Mouse (Mus musculus) layer of hippocampus, adult 18-20 months (tissue): ENCODE results near the gene Clcnkb. TPM values are rescaled to one million over a fixed set of nuclear protein-coding genes. Genes with fewer than 3 reads are reported as not detected.

Experiments used
- DNase-seq, 2 experiments: peaks; one replicate each; pipeline ENCODE4 v3.0.0; 2022; ENCODE audit warnings: low spot score in 2 of 2
- total RNA-seq, 2 experiments: library from RNA; stranded (reverse); gene quantifications; 2 replicates each; pipeline ENCODE4 v1.2.3; 2021

Clcnkb gene
- total RNA-seq, 2 experiments from 2014 or later: not detected

DNA sequence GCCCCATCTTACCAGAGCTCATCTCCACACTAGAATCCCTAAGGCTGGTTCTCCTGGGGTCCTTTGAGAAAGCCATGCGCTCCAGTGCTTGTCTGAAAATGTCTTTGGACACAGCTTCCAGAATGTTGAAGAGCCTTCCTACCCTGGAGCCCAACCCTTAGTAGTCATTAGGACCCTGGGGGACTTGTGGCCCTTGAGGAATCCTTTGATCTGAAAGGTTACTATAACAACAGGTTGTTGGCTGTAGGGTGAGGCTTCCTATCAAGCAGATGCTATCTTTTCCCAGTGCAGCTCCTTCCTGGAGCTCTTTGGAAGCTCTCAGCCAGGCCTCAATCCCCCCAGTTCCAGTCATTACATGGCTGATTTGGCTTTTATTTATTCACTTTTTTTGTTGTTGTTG, 20.2 kb upstream of the Clcnkb start, which contains the start of gene Srarp:
TSS of gene Srarp (minus strand) at position 132 of the 400 bp plus-strand sequence.
- no peak for DNase-seq

DNA sequence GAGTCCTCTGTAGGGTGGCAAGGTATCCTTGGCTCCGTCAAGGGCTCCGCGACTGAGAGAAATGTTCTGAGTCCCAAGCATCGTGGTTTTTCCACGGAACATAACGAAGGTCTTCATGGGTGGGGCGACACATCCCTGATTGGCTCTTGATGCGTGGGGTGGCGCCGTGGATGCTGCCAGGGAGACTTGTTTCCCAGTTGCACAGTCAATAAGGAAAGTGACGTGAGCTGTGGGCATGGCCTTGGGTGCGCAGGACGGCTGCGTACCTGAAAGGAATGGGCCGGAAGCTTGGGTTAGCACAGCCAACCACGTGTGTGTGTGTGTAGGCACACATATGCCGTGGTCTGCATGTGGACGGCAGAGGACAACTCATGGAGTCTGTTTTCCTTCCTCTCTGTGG, 17.4 kb upstream of the Clcnkb start:
- DNase-seq: no peak

DNA sequence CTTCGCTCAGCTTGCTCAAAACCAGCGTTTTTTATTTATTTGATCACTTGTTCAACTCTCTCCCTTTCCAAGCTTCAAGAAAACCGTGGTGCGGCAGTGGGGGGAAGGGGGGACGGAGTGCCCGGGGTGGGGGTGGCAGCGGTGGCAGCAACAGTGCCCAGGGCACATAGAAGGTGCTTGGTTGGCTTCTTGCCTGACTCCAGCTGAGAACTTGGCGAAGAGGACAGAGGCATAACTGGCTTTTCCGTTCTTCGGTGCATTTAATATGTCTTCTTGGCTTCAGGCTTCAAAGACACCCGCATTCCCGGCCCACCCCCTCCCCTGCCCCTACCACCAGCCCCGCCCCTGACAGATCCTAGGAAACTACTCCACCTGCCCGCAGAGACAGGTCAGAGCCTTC, 16.9 kb upstream of the Clcnkb start:
- no peak for DNase-seq

DNA sequence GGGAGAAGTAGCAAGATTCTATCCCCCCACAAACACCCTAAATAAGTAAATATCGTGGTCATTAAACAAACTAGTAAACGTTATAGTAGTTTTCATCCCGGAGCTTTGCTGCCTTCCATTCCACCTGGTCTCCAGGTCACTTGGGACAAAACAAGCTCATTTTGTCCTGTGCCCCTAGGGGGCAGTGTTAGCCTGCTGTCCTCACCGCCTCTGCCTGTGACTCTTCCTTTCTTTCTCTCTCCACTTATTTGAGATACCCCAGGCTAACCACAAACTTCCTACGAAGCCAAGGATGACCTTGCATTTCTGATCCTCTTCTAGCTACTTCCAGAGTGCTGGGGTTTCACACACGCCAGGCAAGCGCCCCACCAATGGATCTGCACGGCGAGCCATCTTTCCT, 15.2 kb upstream of the Clcnkb start:
- DNase-seq: peak in 1 of 2 experiments; percentile 72

DNA sequence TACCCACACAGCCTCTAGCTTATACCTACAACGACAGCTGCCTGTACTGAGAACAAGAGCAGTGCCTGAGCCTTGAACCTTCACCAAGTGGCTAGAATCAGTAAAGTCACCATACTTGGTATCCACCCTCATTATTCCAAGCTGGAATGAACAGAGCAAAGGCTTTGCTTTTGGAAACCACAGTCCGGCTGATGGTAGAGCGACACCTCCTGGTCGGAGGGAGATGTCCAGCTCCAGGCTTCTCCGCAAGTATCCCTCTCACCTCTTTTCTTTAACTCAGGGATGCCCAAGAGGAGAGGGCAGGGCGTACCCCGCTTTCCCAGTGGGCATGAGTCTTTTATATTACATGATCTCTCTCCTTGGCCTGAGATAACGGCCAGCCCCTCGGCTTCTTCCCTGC, 14.0 kb upstream of the Clcnkb start:
- peak in 1 of 2 experiments; percentile 32 for DNase-seq

DNA sequence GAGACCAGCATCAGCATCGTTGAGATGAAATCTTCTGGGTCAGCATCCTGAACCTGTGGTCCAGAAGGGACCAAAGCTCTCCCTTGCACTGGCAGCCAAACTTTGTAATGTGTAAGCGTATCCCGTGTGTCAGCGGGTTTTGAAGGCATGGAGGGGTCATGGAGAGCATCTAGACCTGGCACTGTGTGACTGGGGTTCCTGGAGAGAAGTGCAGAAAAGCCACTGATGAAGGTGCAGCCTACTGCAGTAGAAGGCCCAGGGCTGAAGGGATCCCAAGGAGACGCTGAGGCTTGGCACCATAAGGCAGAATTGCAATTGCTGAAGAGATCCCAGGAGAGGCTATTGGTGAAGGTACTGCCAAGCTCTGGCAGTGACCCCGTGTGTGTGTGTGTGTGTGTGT, 13.6 kb upstream of the Clcnkb start:
- no peak for DNase-seq

DNA sequence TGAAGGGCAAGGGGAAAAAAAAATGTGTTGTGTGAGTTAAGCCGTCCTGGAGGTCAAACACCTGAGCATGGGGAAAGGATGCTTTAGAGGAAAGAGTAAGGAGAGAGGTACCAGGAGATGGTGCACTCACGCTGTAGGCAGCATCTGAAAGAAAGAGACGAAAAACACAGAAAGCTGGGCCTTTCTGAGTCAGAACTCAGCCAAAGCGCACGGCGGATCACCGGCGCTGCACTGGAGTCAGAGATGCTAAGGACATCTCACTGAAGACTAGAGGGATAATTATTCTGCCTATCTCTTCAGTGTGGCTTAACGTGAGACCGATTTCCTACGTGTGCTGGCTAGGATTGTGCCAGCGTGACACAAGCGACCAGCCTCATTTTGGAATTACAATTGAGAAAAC, 12.1 kb upstream of the Clcnkb start:
- no peak for DNase-seq

DNA sequence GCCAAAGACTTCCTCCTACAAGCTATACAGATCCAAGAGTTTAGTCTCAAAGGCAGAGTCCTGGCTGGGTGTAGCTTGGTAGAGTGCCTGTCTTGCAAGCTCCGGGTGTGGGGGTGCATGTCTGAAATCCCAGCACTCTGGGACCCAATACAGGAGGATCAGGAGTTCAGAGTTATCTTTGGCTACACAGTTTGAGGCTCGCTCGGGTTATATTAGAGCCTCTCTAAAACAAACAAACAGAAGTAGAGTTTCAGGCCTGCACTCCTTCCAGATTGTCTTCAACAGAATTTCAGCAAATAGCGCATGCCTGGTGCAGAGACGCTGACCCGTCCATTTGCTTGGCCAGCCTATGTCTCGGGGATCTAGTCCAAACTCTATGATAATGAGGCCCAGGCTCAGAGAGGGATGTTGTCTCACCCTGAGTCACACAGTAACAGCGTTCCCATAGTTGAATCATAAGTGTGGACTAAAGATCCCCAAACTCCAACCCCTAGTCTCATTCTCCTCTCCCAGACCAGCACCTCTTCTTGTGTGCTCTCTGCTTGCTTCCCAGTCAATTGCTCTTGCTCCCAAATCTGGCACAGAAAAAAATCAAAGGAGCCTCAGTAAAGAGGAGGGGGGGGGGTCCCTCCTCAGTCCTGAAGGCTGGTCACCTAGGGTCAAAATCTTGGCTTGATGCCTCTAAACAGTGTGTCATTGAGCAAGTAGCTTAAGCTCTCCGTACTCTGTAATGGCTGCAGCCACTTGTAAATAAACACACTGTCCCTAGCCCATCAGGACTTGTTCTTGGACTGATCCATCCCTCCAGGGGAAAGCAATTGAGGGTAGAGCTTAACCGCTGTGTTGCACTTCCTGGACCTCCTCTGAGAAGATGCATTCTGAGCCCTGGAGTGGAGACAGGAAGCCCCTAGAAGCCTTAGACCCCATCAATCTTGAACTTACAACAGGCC, 11.3 kb upstream of the Clcnkb start:
- DNase-seq: no peak

DNA sequence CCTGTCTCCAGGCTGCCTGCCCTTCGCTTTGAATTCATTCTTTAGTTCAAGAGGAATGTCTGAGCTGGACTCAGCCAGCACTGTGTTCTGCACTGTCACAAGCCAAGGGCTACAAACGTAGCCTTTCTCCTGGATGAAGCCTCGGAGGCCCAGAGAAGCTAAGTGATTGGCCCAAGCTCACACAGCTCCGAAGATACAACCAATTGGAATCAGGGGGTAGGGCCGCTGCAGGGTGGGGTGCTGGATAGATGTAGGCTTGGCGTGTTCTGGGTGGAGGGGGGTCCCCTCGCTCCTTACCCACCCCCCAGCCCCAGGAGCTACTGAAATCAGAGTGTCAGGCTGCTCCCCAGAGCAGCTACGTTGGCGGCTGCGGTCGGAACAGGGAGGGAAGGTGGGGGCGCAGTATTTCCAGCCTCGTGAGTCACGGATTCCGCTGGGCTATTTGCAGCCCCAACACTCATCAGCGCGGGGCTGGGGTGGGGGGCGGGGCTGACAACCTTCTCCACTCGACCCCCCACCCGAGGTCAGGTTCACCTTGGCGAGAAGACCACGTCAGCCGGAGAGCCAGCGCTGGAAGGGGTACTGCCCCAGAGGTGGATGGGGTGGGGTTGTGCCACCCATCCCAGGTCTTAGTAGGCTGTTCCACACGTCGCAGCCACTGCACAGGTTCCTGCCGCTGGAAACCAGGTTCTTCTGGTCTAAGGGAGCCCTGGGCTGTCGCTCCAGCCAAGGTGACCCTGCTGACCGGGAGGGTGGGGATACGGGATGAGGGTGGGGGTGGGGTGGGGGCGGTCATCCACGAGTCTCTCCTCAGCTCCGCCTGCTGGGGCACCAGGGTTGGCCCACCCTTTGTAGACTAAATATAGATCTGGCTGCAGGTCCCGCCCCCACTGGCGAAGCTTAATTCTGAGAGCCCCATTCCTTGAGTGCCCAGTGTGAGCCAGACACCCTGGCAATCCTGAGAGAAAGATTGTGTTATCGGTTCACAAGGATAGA, 10.0 kb upstream of the Clcnkb start:
- DNase-seq: peak; percentile 61 to 79

DNA sequence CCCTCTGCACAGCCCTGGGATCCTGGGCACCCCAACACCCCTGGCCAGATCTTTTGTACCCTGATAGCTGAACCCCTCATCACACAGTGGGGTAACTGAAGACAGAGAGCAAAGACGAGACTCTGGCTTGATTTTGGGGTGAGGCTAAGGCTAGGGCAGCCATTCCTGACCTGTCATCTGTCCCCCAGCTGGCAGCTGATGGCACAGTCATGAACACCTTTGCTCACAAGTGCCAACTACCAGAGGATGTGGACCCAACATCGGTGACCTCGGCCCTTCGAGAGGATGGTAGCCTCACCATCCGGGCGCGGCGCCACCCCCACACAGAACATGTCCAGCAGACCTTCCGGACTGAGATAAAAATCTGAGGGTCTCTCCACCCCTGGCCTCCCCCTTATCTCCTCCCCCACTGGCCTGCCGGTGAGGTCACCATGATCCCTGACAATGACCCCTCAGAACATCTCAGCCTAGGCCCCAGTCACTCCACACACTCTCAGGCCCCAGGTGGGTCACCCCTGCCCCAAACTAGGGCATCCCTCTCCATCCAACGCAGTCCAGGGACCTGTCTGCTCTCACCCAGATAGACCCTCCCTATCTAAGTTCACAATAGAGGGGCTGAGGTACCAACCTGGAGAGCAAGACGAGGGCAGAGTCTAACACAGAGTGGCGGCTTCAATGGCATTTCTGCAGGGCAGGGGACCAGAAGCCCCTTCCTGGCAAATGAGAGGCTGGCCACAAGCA, 8.0 kb upstream of the Clcnkb start:
- DNase-seq: no peak

DNA sequence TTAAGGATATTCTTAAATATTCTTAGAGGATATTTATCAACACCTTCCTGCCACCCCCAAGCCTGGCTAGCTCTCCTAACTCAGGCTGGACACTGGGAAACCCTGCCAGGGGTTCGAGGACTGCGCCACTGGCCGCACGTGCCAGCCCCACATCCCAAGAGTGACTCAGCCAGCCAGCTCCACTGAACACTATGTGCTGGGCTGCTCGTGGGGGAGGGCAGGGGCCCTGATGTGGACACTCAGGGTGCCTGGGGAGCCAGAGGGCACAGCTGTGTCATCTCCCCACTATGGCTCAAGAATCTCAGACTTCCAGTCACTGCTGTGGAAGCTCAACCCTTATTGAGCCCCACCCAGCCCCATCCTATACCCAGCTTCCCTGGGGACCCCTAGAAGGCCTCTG, 7.5 kb upstream of the Clcnkb start:
- no peak for DNase-seq

DNA sequence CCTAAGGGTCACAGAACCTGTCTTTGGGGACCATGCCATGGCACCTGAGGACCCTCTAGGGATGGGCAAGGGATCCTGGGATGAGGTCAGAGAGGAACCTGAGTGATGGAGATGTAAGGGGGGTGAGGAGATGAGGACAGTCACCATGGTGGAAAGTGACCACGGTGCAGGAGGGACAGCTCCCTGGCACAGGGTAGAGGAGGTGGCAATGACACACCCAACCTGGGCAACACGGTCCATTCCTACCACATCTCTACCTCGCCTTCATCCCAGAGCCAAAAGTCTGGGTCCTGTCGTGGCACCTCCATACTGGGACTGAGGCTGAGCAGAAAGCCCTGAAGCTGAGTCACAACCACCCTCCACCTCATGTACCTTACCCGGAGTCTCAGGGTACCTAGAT, 7.0 kb upstream of the Clcnkb start:
- DNase-seq: no peak

DNA sequence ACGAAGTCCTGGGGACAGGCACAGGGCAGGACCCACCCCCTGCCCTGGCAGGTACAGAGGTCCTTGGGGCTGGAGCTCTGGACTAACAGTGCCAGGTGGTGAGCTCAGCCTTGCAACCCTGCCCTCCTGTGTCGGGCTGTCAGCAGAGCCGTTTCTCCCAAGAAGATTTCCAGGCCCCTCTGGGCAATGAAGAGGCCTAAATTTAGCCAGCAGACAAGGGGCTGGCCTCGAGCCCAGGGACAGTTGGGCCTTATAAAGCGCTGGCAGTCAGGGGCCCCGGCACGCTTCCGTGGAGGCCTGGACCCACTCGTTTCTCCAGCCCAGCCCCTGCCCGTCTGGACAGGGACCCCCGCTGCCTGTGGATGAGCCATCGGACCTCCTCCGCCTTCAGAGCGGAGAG, 5.6 kb upstream of the Clcnkb start:
- no peak for DNase-seq

DNA sequence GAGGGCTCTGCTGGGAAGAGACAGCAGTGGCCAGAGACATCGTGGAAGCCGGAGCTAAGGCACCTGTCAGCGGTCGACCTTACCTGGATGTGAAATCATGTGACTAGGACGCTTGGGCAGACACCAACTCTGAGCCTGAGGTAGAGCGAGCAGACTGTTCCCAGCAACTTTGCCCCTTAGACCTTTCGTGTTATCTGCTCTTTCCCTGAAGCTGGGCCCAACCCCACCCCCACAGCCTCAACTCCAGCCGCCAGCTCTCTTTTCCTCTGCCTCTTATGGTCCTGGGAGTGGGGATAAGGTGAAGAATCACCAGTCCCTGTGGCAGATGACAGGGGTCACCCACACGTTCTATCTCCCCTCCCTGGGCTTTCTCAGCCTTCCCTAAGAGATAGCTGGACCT, 5.1 kb upstream of the Clcnkb start:
- DNase-seq: no peak

DNA sequence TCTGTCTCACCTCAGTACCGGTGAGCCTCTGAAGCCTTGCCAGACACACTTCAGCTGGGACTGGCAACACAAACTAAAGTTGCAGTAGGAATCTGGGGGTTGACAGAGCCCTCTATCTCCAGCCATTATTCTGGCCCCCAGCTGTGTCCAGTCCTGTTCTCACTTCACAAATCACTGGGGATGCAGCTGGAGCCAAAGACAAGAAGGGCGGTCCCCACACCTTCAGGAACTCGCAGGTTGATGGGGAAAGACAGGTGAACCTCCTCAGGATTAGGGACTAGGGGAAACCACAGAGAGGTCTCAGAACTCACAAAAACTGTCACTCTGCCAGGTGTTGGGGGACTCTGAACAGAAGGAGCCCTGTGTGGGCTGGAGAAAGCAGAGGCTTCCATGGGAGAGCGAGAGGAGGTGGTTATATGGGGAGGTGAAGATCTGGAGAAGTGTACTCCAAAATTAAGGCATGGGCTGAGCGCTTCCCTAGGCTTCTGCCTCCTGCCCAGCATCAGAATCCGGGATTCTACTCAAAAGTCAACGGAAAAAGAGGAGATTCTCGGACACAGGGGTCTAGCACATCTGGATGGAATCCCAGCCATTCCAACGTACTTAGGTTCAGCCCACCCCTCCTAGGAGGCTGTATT, 4.5 kb upstream of the Clcnkb start, which contains the start of gene Hspb7:
TSS of gene Hspb7 (plus strand) at position 588 of the 638 bp plus-strand sequence.
- no peak for DNase-seq

DNA sequence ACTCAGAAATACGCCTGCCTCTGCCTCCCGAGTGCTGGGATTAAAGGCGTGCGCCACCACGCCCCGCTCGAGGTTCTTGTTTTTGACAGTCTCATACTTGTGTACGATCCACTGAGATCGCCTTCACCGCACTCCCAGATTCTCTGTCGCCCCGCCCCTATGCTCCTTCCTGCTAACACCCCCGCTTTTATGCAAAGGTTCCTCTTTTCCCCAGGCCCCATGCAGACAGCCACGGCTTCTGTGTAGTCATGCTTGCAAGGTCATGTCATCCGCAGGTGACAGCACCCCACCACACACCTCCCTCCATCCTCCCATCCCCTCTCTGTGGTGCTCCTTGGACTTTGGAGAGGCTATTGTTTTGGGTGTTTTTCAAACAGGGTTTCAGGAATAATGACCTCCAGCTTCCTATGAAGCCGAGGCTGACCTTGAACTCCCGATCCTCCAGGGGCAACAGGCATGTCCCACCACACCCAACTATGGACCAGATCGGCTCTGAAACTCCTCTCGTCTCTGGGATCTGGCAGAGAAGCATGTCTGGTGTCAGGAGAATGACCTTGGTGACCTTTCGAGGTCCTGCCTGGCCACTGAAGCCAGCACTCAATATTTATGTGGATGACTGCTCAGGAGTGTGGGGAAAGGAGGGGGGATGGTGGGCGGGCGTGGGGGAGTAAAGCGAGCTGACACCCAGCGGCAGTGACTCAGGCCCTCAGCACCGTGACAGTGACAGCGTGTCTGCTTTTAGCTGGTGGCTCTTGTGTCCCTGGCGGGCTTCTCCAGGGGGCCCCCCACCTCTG, 3.8 kb upstream of the Clcnkb start:
- no peak for DNase-seq

DNA sequence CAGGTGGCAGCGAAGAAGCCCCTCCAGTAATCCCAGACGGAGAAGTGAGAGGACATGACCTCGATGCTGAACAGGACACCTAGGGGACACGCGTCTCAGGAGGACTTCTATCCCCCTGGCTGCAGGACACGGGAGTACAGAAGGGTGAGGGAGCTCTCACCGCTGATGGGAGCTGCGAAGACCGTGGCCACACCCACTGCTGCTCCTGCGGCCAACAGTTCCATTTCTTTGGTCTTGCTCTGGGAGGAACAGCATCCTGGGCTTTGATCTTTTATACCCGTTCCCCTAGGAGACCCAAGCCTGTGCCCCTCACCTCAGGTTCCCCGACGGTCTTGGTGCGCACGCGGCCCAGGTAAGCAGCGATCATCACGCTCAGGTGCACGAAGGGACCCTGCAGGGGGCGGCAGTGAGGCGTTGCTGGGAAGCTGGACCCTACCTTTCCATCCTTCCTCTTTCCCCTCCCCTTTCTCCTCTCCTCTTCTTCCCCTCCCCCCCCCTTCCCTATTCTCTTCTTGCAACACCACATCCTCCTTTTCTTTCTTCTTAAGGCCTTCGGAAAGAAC, 4.3 kb downstream of the Clcnkb start:
- no peak for DNase-seq

DNA sequence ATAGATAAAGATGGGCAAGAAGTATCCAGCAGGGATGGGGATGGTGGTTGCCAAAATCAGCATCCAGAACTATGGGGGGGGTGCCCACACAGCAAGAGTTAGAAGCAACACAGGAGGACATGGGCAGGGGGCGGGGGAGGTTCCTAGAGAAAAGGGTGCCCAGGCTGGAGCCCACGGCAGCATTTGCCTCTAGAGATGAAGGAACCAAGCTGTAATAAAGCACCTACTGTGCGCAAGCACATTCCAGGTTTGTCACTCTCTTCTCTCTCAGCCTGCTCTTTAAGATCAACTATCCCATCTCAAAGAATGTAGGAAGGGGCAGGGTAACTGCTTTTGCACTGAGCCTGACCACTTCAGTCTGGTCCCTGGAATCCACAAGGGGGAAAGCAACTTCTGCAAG, 7.2 kb downstream of the Clcnkb start:
- DNase-seq: no peak

DNA sequence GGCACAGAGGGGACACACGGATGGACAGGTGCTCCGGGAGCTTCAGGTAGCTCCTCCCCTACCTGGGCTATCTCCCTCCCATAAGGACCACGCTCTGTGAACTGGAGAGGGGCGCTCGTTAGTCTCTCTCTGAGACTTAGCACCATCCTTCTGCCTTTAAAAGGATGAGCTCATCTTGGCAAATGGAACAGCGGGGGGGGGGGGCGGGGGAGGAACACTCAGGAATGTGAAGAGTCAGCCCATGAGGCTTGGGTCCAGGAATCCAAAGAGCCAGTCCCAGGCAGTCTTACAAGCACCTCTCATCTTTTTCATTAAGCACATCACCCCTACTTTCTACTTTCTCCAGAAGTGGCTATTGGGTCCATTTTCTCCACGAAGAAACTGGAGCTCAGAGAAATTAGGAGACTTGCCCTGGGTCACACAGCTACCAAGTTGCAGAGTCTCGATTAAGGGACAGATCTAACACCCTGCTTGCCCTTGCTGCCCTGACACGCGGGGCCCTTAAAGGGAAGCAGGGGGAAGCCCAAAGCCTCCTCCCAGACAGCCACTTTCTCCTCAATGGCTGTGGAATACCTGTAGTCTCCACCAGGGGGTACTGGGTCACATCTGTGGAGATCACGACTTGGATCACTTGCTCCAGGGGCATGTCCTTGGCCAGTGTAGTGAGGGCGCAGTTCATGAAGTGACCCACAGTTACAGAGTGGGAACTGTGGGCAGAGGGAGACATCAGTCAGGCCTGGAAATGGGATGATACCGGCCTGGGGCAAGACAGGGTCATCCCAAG, 9.1 kb downstream of the Clcnkb start:
- no peak for DNase-seq
